Mouse (Mus musculus) urinary bladder, postnatal 10 days (tissue): ENCODE measurements at regions not wholly inside any gene's neighbourhood (a gene's known extent, or its start where the extent isn't known, plus 50 kb on each side); places are given as distances from the start of the nearest gene placed in this dataset.
A peak's percentile ranks its signal among the peaks of the same experiment; 100 is the strongest.
"Not testable (repeated sequence)": the region's sequence is repeated elsewhere in the genome, so short reads cannot be mapped to it uniquely, and the experiment has no call there.

Experiments used
- DNase-seq: peaks from one replicate; pipeline ENCODE4 v3.0.0; 2022; ENCODE audit warnings: low spot score

DNA sequence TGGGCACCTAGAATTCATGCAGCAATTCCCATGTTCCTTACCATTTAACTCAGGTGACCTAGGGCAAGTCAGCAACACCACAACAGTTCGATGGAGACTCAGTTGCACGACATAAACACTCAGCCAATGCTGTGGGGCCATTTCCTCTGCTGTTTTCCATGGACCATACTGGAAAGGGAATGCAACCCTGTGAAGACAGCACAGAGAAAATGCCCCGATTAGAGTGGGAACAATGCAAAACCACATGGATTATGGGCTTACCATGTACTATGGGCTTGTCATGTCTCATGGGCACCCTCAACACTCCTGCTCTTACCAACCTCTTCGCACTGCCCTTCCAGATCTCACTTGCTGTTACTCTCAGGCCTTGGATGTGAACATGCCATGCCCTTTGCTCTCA lies 207.6 kb downstream of the Snurf start:
- not testable (repeated sequence) for DNase-seq

DNA sequence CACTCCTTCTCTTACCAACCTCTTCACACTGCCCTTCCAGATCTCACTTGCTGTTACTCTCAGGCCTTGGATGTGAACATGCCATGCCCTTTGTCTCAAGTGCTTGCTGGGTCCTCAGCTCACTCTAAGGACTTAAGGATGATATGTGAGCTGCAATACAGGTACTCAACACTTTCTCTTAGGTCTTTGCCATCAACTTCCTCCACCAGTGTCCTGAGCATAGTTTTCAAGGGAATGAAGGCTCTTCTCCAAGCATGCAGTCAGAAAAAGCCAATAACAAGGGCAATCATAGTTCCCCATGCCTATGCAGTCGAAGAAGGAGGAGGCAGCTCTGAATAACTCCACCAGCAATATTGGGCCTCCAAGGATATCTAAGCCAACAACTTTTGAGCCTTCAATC lies 235.1 kb downstream of the Snurf start:
- not testable (repeated sequence) for DNase-seq

DNA sequence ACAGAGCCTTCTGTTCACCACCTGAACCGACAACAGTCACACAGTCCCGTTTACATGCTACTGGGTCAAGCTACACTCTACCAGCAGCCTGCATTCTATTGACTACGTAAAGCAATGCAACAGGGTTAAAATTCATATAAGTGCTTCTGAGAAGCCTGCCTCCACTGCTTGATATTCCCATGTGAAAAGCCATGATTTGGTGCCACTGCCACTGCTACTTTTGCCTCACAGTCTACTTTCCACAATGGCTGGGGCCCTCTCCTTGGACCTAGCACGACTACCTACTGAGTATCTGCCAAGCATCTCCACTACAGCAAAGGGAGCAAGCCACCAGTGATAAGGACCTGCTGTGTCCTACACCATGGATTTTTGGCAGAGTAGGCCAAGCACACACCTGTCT lies 236.2 kb downstream of the Snurf start:
- peak; percentile 9 for DNase-seq

DNA sequence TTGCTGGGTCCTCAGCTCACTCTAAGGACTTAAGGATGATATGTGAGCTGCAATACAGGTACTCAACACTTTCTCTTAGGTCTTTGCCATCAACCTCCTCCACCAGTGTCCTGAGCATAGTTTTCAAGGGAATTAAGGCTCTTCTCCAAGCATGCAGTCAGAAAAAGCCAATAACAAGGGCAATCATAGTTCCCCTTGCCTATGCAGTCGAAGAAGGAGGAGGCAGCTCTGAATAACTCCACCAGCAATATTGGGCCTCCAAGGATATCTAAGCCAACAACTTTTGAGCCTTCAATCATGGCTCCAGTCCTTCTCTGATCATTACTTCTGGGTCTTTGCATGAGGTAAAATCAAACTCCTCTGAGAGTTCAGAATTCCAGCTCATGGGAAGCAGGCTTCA lies 237.5 kb downstream of the Snurf start:
- peak; percentile 9 for DNase-seq
